Mouse (Mus musculus): Measurements from ENCODE around the gene Vamp5.

The Vamp5 gene

GRCm38 (mm10) chr6:72344396-72345073 lies 35.7 kb downstream of the Vamp5 start:
- DNase-seq = no peak

DNA sequence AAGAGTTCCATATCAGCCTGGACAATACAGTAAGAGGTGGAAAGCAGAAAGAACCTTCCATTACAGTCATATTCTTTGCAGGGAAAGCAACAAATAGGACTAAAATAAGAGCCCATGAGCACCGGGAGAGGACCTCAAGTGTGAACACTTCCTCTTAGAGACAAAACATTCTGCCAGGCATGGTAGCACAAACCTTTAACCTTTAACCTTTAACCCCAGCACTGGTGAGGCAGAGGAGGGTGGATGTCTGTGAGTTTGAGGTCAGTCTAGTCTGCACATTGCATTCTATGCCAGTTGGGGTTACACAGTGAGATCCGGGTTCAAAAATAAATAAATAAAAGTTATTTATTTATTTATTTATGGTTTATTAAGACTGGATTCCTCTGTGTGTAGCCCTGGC lies 39.8 kb downstream of the Vamp5 start:
- DNase-seq = no peak

- DNase-seq = no peak
Measured at GRCm38 (mm10) chr6:72333111-72333510, 47.2 kb downstream of the Vamp5 start.

DNA sequence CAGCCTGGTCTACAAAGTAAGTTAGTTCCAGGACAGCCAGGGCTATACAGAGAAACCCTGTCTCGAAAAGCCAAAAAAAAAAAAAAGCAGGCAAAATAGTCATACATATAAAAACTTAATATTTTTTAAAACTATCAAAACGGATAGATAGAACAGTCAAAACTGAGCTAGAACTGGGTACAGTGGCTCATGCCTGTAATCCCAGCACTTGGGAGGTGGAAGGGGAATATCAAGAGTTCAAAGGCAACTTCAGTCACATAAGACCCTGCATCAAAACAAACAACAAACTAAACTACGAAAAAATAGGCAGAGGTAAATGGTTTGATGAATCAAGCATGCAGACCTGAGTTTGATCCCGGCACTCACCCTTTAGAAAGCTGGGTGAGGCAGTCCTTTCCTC lies 50.1 kb downstream of the Vamp5 start:
- no peak for DNase-seq

DNA sequence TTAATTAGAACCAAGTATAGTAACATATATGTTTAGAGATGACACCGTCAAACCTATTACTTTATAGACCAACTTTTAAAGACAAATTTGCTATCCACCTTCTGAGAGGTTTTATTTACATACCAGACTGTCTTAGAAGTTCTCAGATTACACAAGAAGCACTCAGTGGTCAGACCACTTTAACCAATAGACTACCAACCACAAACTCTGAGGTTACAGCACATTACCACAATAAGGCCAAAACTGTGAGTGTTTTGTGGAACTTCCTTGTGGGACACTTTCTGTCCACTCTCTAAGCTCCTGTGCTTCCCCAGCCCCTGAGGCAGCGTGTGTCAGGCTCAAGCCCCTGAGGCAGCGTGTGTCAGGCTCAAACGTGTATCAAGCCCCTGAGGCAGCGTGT lies 51.2 kb downstream of the Vamp5 start:
- no peak for DNase-seq

DNA sequence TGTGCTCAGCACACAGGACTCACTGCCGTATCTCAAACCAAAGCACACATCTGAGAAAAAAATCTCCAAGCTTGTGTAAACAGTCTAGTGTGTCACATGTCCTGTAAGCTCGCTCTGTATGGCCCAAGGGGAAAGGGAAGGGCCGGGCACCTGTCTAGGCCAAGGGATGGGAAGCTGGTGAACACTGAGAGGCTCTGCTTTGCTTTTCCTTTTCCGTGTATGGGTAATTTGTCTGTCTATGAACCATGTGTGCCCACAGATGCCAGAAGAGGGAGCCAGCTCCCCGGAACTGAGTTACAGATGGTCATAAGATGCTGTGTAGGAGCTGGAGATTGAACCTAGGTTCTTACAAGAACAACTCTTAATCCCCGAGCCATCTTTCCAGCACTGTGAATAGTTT lies 54.0 kb downstream of the Vamp5 start:
- peak; percentile 49 for DNase-seq

GRCm38 (mm10) chr6:72323786-72324508 lies 56.3 kb downstream of the Vamp5 start:
- no peak for DNase-seq

DNA sequence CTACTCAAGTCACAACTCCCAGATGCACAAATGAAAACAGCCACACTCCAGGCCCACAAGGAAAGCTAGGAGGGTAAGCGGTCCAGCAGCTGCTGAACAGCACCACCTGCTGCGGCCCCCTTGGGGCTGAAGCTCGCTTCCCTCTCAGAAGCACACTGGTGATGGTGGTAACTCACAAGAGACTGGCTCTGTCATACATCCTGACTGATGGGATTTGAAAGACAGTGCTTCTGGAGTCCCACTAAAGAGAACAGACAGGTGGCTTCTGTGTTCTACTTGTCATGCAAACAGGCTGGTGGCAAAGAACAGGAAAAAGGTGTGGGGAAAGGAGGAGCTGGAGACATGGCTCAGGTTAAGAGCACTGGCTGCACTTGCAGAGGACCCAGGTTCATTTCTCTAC lies 57.3 kb downstream of the Vamp5 start:
- DNase-seq = no peak

GRCm38 (mm10) chr6:72319019-72319418 lies 61.2 kb downstream of the Vamp5 start:
- peak; percentile 61 for DNase-seq
